Mouse (Mus musculus) gastrocnemius, adult 2 months (tissue): ENCODE measurements around the gene 4930578G10Rik. TPM values are rescaled to one million over a fixed set of nuclear protein-coding genes. Genes with fewer than 3 reads are reported as not detected.
"Not testable (repeated sequence)": the region's sequence is repeated elsewhere in the genome, so short reads cannot be mapped to it uniquely, and the experiment has no call there.

ENCODE experiments used
- DNase-seq: peaks from one replicate; pipeline ENCODE4 v3.0.0; 2022
- H3K27ac ChIP-seq: fragments of 200-600 bp; 2 replicates; pipeline ENCODE4 v1.8.1; 2022; ENCODE audit warnings: mild to moderate bottlenecking
- H3K4me3 ChIP-seq: fragments of 200-600 bp; 2 replicates; pipeline ENCODE4 v1.8.1; 2022; ENCODE audit warnings: mild to moderate bottlenecking, moderate library complexity
- CTCF ChIP-seq: fragments of 200-600 bp; IDR thresholded peaks from 2 replicates; pipeline ENCODE4 v1.8.1; 2022; ENCODE audit warnings: antibody characterized with exemption, mild to moderate bottlenecking, moderate library complexity
- intact Hi-C: fragments of 180-260 bp; cut with DNase I; formaldehyde crosslinking; loops from one replicate; pipeline ENCODE4 v1.15.1; 2025
- long read RNA-seq, 2 experiments: library from polyadenylated mRNA; stranded (forward); transcript quantifications; one replicate each; pipeline ENCODE4 v2.0.0; 2021
- total RNA-seq, 2 experiments: library from RNA; stranded (reverse); gene quantifications; 2 replicates each; pipeline ENCODE4 v1.2.3; 2021

4930578G10Rik gene
- total RNA-seq: under 1 TPM in 1 of 2 experiments, not detected in 1; 0.95 TPM
- long read RNA-seq, experiment 1, partial matches to known transcripts: 0 of 2 reads
- long read RNA-seq, experiment 1, other reads (novel, unspliced or antisense): 2 of 2 reads
- long read RNA-seq, experiment 2, partial matches to known transcripts: 0 of 10 reads
- long read RNA-seq, experiment 2, other reads (novel, unspliced or antisense): 10 of 10 reads

GRCm38 (mm10) chr4:42735245-42735644 is at the start of gene 4930578G10Rik:
Gene 4930578G10Rik (plus strand): TSS chr4:42735545.
- intact Hi-C loops, H3K27ac ChIP-seq, DNase-seq: not testable (repeated sequence)

GRCm38 (mm10) chr4:42756477-42756876 is 21.1 kb downstream of the 4930578G10Rik start, which contains the start of gene Ccl19:
Gene Ccl19 (minus strand): TSS chr4:42756577.
- DNase-seq, H3K4me3 ChIP-seq, H3K27ac ChIP-seq, intact Hi-C loops: not testable (repeated sequence)

More at GRCm38 (mm10) chr4:42735245-42735644, at the start of gene 4930578G10Rik:
- H3K4me3 ChIP-seq: not testable (repeated sequence)

DNA sequence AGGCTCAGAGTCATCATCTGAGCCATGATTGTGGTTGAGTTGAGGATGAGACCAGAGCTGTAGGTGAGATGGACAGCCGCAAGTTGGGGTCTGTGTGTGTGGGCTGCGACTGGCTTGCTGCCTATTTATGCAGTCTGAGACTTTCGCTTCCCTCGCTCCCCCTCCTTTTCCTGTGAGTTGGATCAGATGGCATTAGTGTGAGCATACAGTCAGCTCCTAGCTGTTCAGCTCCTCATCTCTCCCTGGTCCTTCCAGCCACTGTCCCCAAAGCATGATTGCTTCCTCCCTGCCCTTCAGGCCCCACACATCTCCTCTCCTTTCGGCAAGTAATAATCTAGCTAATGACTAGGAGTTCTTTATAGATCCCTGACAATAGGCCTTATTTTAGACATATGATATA is 38.5 kb downstream of the 4930578G10Rik start, which contains the start of gene Ccl21a:
Gene Ccl21a, minus strand, starts transcription at position 101 of the 400 bp plus-strand sequence.
- H3K27ac ChIP-seq, DNase-seq, H3K4me3 ChIP-seq, intact Hi-C loops: not testable (repeated sequence)

DNA sequence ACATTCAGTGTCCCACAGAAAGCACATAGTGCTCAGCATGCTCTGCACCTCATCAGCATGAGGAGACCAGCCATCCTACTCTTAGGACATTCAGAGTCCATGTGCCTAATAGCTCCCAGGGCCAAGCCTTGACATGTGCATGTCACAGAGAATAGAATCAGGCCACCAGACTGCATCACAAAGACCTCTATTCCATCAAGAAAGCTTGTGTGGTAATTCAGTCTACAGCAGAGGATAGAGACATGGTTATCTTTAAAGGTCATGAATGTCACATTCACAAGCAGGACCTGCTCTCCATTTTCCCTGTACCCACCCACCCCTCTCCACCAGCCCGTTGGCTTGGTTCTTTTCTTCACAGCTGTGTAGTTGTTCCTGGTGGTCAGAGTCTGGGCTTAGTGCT is 118.4 kb downstream of the 4930578G10Rik start, which contains the start of gene Fam205a1:
Gene Fam205a1, minus strand, starts transcription at position 101 of the 400 bp plus-strand sequence.
- intact Hi-C loops, DNase-seq, H3K4me3 ChIP-seq: not testable (repeated sequence)

GRCm38 (mm10) chr4:42856671-42857070 is 121.3 kb downstream of the 4930578G10Rik start, which contains the start of gene Gm12394:
Gene Gm12394 (minus strand): TSS chr4:42856771.
- DNase-seq, H3K27ac ChIP-seq, intact Hi-C loops, H3K4me3 ChIP-seq: not testable (repeated sequence)

More for the DNA sequence above, 118.4 kb downstream of the 4930578G10Rik start, which contains the start of gene Fam205a1:
- not testable (repeated sequence) for H3K27ac ChIP-seq

- DNase-seq, H3K27ac ChIP-seq, intact Hi-C loops: not testable (repeated sequence)
Observed at GRCm38 (mm10) chr4:42860483-42860882, 125.1 kb downstream of the 4930578G10Rik start.

GRCm38 (mm10) chr4:42863487-42863886 is 128.1 kb downstream of the 4930578G10Rik start:
- DNase-seq, H3K4me3 ChIP-seq, intact Hi-C loops, H3K27ac ChIP-seq: not testable (repeated sequence)

More at GRCm38 (mm10) chr4:42860483-42860882, 125.1 kb downstream of the 4930578G10Rik start:
- not testable (repeated sequence) for H3K4me3 ChIP-seq

DNA sequence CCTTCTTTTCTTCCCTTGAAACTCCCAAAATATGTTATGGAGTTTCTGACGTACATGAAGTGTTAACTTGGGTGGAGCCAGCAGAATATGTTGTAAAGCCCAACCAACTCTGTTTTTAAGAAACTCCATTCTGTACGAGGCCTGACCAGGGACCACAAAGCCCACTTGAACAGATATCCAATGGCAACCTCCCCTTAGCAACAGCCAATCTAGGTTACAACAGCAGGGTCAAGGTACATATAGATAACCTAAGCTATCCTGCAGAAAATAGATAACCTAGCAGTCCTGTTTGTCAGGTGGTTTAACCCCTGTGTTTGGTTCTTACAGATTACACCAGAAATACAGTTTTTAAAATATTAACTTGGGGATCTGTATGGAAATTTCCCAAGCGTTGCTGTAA is 132.0 kb downstream of the 4930578G10Rik start:
- no peak overlapping the region for H3K4me3 ChIP-seq

DNA sequence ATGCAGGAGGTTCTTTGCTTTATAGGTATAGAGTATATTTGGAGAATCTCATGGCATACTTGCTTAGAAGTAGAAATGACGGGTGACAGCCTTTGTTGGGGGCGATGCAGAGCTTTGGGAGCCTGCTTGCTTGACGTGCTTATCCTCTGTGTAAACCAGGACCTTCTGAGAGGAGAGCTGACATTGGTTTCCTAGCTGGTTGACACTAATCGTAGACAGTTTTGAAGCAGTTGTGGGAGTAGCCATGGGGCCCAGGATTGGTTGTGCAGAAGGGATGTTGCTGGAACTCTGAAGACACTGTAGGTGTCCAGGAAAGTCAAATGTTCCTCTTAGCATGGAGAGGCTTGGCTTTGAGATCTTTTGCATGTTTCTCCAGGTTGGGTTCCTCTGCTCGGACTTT is 132.8 kb downstream of the 4930578G10Rik start:
- H3K4me3 ChIP-seq: no peak overlapping the region
- intact Hi-C loops: no loop called here
- no peak for TF ChIP-seq CTCF
- DNase-seq: no peak
- no peak overlapping the region for H3K27ac ChIP-seq

More for the DNA sequence above, 132.0 kb downstream of the 4930578G10Rik start:
- H3K27ac ChIP-seq: no peak overlapping the region
- intact Hi-C loops: no loop called here
- no peak for TF ChIP-seq CTCF
- DNase-seq: no peak

DNA sequence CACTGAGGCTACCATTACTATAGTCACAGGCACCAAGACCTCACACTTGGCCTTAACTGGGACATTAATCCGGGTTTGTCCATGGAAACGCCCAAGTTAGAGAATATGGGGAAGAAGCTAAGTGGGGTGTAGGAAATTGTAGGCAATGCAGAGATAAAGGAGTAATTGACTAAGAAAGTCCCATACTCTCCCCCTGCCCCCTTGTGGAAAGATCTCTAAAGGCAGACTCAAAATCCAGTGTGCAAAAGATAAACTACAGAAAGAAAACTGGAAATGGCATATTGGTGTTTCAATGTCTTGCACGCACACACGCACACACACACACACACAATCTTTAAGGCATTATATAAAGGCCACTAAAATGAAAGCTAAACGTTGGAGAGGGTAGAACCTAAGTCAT is 135.4 kb downstream of the 4930578G10Rik start:
- intact Hi-C loops: no loop called here
- TF ChIP-seq CTCF: peak; percentile 40
- no peak for DNase-seq
- Histone ChIP-seq H3K27ac (no peak overlapping the region), H3K4me3 (no peak overlapping the region)

DNA sequence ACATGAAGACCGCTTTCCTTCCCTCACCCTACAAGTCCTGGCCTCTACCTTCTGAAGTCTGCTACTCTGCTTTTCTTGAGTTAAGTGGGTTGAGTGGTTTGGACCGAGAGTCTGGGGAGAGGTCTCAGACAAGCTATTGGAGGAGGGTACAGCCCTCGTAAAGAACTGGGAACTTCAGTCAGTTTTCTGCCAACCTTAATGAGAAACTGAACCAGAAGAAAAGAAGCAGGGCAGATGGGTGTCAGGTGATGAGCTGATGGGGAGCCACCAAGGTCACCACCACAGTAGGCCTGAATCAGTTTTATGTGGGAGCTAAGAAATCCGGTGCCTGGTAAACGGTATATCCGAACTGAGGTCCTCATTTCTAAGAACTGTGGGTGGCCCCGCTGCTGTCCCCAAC is 136.8 kb downstream of the 4930578G10Rik start:
- intact Hi-C loops: no loop called here
- TF ChIP-seq CTCF: no peak

GRCm38 (mm10) chr4:42872746-42873435 is 137.5 kb downstream of the 4930578G10Rik start:
- H3K4me3 ChIP-seq: no peak overlapping the region
- no peak for TF ChIP-seq CTCF
- no peak for DNase-seq
- intact Hi-C loops: no loop called here
- H3K27ac ChIP-seq: no peak overlapping the region

More for the DNA sequence above, 136.8 kb downstream of the 4930578G10Rik start:
- DNase-seq: no peak
- Histone ChIP-seq H3K4me3 (no peak overlapping the region), H3K27ac (no peak overlapping the region)

DNA sequence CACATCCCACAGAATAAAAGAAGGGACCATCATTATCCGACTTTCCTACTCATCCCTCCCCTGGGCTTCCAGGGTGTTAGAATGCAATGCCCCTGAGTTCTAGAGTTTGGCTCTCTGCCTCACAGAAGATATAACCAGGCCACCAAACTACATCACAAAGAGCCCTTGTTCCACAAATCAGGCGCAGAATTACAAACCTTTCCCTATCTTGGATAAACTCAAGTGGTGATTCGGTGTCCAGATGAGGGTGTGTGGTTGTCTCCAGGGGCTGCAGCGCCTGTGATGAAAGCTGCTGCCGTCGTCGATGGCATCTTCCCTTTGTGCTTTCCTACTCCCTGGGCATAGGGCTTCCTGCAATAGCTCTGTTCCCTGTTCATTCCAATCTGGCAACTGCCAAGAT is 138.8 kb downstream of the 4930578G10Rik start, which contains the start of gene Fam205c:
Gene Fam205c, minus strand, starts transcription at position 101 of the 400 bp plus-strand sequence.
- no peak for DNase-seq
- TF ChIP-seq CTCF: no peak
- no peak within 1 kb of the TSS for H3K27ac ChIP-seq
- H3K4me3 ChIP-seq: no peak within 1 kb of the TSS
- intact Hi-C loops: no loop called here
